Mouse (Mus musculus): ENCODE measurements around the gene Lmx1b.

Lmx1b gene

DNA sequence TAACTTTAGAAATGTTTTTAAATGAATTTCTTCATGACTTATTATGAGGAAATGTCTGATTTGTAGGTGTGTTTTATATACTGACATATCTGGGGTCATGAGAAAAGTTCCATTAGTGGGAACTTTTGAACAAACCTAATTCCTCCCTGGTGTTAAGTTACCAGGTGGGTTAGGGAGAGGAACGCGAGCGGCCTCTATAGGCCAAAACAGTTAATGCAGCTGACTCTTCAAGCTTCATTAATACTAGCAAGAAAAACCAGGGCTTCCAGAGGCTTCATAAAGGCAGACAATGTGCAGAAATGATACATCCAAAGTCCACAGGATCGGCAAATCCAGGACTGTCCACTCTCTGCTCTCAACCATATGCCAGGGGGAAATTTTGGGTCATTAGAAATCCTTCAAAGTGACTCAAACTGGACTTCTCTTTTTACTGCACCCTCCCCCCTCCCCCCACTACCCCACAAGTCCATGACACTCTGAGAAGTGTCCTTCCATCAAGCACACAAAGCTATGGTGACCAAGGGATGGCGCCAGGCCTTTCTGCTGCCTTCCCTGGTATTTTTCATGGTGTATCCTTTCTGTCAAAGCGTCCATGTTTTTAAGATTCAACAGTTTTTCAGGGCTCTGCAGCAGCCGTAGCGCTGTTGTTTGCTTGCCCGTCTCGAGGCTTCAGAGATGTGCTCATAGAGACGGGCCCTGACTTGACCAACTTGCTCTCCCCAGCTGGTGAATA is 97.4 kb downstream of the Lmx1b start:
- DNase-seq (ENCODE audit: low read depth) = peak; percentile 38

DNA sequence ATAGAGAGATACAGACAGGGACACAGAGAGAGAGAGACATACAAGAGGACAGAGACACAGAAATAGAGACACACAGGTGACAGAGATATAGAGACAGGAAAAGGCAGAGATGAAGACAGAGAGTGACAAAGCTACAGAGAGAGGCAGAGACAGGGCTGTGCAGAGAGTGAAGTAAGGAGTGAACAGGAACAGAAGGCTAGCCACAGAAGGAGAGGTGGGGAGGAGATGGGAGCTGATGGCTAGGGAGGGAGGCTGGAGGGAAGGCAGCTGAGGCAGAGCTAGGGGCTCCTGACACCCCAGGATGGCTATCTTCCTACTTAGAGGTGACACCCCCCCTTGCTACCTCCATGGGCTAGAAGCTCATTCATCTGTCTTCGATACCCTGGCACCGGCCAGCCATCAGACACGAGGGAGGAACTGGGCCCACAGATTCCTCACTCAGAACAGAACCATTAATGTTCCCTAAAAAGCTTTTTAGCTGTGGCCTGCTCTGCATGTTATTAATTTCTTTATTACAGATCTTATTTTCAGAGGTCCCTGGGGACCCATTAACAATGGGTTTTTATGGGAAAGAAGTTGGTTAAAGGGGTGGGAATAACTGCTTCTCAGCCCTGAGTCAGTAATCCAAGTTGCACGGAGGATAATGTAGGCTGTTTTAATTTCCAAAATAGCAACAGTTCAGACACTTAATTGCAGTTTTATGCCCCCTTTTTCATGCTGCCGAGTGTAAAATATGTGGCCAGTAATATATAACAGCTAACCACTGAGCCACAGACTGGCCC is 114.8 kb downstream of the Lmx1b start:
- DNase-seq (ENCODE audit: low read depth) = no peak

DNA sequence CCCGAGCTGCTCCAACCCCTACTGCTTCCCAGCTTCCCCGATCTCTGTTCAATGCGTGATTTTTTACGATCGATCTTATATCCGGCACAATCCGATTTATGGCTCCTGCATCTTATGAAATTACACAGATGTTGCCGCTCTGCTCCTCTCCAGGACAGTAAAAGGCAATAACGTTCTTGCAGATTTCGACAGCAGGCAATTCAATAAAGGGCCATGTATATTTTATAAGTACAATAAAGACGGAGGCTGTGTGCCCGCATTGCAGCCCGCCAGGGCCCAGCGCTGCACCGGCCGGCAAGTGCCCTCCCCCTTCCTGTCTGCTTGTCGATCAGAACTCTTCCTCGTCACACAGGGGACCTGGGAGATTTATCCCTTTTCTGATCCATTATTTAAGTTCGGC is 124.5 kb downstream of the Lmx1b start:
- no peak for DNase-seq (ENCODE audit: low read depth)

DNA sequence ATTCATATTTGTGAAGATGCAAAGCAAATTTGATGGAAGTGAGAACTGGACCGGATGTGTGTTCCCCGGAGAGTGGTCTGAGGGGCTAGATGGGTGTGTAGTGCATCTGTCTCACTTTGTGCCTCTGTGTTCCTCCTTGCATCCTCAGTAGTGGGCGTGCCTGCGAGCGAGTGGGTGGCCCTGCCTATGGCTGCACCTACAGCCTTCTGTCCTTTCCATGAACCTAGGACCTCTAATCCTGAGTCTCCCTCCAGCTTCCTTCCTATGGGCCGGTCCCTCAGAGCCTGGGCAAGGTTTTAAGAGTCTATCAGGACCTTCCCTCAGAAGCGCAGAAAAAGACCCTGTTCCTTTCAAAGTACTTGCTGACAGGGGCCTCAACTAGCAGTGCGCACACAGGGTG is 124.9 kb downstream of the Lmx1b start:
- DNase-seq (ENCODE audit: low read depth) = no peak

All from c-Kit-positive CD71-positive TER-119-negative erythroid progenitor cells, embryonic 14.5 days (primary cell).